Mouse (Mus musculus) cerebellum, adult 18-20 months (tissue): Measurements from ENCODE around the gene Tmem208.
A peak's percentile ranks its signal among the peaks of the same experiment; 100 is the strongest.

ENCODE experiments used
- DNase-seq, 2 experiments: peaks; one replicate each; pipeline ENCODE4 v3.0.0; 2021

Gene Tmem208

GRCm38 (mm10) chr8:105299962-105300361 is 26.2 kb upstream of the Tmem208 start:
- DNase-seq = no peak

GRCm38 (mm10) chr8:105303396-105303795 is 22.8 kb upstream of the Tmem208 start:
- DNase-seq = no peak

- DNase-seq = no peak
Observed at GRCm38 (mm10) chr8:105303874-105304273, 22.3 kb upstream of the Tmem208 start.

GRCm38 (mm10) chr8:105304325-105305210 is 21.6 kb upstream of the Tmem208 start:
- DNase-seq = no peak

GRCm38 (mm10) chr8:105305211-105306145 is 20.7 kb upstream of the Tmem208 start, which contains the start of gene Elmo3:
Gene Elmo3 (plus strand): TSS chr8:105305601.
- DNase-seq = peak; percentile 76 to 80

GRCm38 (mm10) chr8:105306146-105306691 is 19.9 kb upstream of the Tmem208 start:
- peak in 1 of 2 experiments; percentile 39 for DNase-seq

- DNase-seq = peak in 1 of 2 experiments; percentile 37
Observed at GRCm38 (mm10) chr8:105307670-105308069, 18.5 kb upstream of the Tmem208 start.

- peak in 1 of 2 experiments; percentile 43 for DNase-seq
Observed at GRCm38 (mm10) chr8:105308428-105308827, 17.7 kb upstream of the Tmem208 start.

- DNase-seq = peak; percentile 93 to 95
Observed at GRCm38 (mm10) chr8:105309142-105309847, 16.9 kb upstream of the Tmem208 start.

GRCm38 (mm10) chr8:105310118-105310517 is 16.0 kb upstream of the Tmem208 start:
- peak in 1 of 2 experiments; percentile 46 for DNase-seq

GRCm38 (mm10) chr8:105311718-105312117 is 14.4 kb upstream of the Tmem208 start:
- no peak for DNase-seq

GRCm38 (mm10) chr8:105312891-105313481 is 13.2 kb upstream of the Tmem208 start:
- peak in 1 of 2 experiments; percentile 55 for DNase-seq

- no peak for DNase-seq
Observed at GRCm38 (mm10) chr8:105313622-105314402, 12.3 kb upstream of the Tmem208 start.

GRCm38 (mm10) chr8:105315073-105315769 is 10.9 kb upstream of the Tmem208 start:
- DNase-seq = peak; percentile 61 to 64

GRCm38 (mm10) chr8:105317941-105318340 is 8.2 kb upstream of the Tmem208 start:
- no peak for DNase-seq

- no peak for DNase-seq
Observed at GRCm38 (mm10) chr8:105318662-105319190, 7.4 kb upstream of the Tmem208 start.

GRCm38 (mm10) chr8:105323183-105323582 is 3.0 kb upstream of the Tmem208 start:
- DNase-seq = no peak

GRCm38 (mm10) chr8:105325641-105326093 is 487 bp upstream of the Tmem208 start:
- no peak for DNase-seq

GRCm38 (mm10) chr8:105326968-105327367 is 814 bp downstream of the Tmem208 start:
- no peak for DNase-seq

- DNase-seq = no peak
Observed at GRCm38 (mm10) chr8:105330325-105330724, 4.2 kb downstream of the Tmem208 start.
